Mouse (Mus musculus) granulocyte monocyte progenitor cell, adult 5-6 weeks (primary cell): Measurements from ENCODE around the gene Polr3gl. TPM values are rescaled to one million over a fixed set of nuclear protein-coding genes. Genes with fewer than 3 reads are reported as not detected.
A peak's percentile ranks its signal among the peaks of the same experiment; 100 is the strongest.

Experiments used
- ATAC-seq: replicated peaks from 2 replicates; pipeline ENCODE4 v1.8.0; 2016; ENCODE audit warnings: mild to moderate bottlenecking, moderate TSS enrichment, inconsistent platforms; ENCODE audit not compliant: poor library complexity, severe bottlenecking
- total RNA-seq, 2 experiments: library from RNA; stranded (forward) in 1 of 2; stranded (reverse) in 1 of 2; fragments of 200-712, 200-1000 nt in 1 of 2; fragments of >200 nt in 1 of 2; fragmentation: Nextera tagmentation in 1 of 2; gene quantifications; 2 replicates each; pipeline ENCODE4 v1.2.3; 2014 to 2017

The Polr3gl gene
- total RNA-seq, 2 experiments from 2014 or later, result 15.6 to 57.8 TPM

DNA sequence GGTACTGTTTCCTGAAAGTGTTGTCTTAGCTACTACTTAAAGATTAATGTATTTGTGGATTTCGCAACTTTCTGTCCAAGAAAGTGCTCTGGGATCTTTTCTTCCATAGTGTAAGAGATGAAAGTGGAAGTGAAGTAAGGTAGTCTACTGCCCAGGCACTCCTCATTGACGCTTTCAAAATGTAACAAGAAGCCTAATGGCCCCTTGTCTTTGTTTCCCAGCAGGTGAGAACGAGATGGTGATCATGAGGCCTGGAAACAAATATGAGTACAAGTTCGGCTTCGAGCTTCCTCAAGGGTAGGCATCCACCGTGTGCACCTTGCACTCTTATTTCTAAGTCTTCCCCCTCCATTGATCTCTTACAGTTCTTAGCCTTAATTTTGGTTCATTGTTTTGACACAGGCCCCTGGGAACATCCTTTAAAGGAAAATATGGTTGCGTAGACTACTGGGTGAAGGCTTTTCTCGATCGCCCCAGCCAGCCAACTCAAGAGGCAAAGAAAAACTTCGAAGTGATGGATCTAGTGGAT lies 35.2 kb downstream of the Polr3gl start:
- ATAC-seq, result 0 out of 2 replicates have a peak, but pooled peaks have one; percentile 22

- ATAC-seq, result no peak
These were observed 35.8 kb downstream of the Polr3gl start for GRCm38 (mm10) chr3:96558159-96558558.

GRCm38 (mm10) chr3:96557694-96558093 lies 36.3 kb downstream of the Polr3gl start, which contains the start of gene Txnip:
TSS of gene Txnip (plus strand) at chr3:96557957.
- peak; percentile 91 for ATAC-seq

- no peak for ATAC-seq
These were observed 37.0 kb downstream of the Polr3gl start for GRCm38 (mm10) chr3:96556651-96557635.

- no peak for ATAC-seq
These were observed 37.9 kb downstream of the Polr3gl start for GRCm38 (mm10) chr3:96555999-96556614.

DNA sequence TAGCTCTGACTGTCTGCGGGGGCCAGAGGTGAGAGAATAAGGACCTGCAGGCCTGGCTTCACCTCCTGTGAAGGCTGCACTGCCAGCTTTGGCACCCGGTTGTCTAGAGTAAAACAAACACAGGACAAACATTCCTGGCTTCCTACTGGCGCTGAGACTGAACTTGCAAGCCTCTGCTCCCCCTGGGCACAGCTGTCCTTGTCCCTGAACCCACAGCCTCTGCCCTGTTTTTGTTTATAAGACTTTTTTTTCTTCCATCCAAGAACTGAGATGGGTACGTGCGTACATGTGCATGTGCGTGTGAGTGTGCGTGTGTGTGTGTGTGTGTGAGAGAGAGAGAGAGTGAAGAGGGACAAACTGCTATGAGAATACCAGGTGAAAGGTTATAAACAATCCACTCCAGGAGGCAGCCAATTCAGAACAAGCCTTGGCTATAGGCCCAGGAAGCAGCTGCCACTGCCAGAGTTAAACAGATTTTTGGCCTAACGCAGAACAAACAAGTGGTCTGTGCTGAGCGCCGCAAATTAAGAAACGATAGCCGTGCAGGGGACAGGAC lies 38.9 kb downstream of the Polr3gl start:
- no peak for ATAC-seq

DNA sequence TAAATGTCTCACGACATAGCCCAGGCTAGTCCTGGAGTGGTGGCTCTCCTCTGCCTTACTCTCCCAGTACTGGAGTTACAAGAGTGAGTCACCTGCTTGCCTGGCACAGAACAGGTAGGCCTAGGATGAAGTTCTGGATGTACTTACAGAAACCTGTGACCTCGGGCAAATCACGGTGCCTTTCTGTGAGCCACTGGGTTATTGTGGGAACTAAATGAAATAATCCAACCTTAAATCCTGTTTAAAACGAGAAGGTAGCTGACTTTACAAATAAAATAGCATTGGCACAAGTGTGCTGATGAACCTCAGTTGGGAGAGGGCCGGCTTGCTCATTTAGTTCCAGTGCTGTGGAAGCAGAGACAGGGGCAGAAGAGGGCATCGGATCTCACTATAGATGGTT lies 39.7 kb downstream of the Polr3gl start:
- no peak for ATAC-seq

- ATAC-seq, result no peak
These were observed 40.4 kb downstream of the Polr3gl start for GRCm38 (mm10) chr3:96553601-96554000.

- ATAC-seq, result no peak
These were observed 42.1 kb downstream of the Polr3gl start for GRCm38 (mm10) chr3:96551890-96552289.

- ATAC-seq, result peak; percentile 41; the same call in 1 of the 2 replicates
These were observed 42.8 kb downstream of the Polr3gl start for GRCm38 (mm10) chr3:96551203-96551602.

- ATAC-seq, result no peak
These were observed 44.6 kb downstream of the Polr3gl start for GRCm38 (mm10) chr3:96549346-96549745.

DNA sequence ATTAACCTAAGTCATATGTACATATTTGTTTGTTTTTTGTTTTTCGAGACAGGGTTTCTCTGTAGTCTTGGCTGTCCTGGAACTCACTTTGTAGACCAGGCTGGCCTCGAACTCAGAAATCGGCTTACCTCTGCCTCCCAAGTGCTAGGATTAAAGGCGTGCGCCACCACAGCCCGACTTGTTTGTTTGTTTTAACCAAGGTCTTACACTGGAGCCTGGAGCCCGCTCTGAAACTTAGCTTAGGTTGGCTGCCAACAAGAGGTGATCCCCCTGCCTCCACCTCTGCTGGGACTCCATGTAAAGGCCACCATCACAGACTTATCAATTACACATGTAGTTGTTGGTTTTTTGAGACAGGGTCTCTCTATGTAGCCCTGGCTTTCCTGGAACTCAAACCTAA lies 45.2 kb downstream of the Polr3gl start:
- no peak for ATAC-seq

- ATAC-seq, result peak; percentile 83
These were observed 46.5 kb downstream of the Polr3gl start for GRCm38 (mm10) chr3:96547389-96547960.

GRCm38 (mm10) chr3:96546880-96547279 lies 47.1 kb downstream of the Polr3gl start:
- no peak for ATAC-seq

DNA sequence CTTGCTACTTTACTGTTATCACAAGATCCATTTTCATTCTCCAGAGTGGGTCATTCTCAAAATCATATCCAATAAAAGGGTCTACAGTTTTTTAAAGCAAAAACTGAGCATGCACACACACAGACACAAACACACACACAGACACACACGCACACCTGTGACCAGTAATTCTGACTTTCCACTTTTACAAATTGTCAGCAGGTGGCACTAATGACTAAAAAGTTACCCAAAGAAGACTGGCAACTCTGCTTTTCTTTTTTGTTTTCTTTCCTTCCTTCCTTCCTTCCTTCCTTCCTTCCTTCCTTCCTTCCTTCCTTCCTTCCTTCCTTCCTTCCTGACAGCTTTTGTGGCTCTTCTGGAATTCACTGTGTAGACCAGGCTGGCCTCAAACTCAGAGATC lies 48.4 kb downstream of the Polr3gl start:
- no peak for ATAC-seq

DNA sequence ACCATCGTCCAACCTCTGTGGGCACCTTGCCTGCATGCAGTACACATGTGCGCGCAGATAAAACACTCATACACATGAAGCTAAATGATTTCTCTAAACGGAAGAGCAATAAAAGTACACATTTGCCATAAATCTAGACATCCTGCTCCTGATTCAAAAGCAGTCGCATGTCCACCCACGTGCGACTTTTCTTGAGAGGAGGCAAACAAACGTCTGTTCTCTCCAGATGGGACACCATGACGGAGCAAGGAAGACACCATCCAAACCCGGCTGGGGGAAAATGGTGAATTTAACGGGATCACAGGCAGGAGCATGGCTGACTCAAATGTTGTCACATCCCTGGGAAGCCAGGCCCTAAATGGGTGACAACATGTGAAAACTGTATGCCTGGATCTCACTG lies 50.6 kb downstream of the Polr3gl start:
- no peak for ATAC-seq

DNA sequence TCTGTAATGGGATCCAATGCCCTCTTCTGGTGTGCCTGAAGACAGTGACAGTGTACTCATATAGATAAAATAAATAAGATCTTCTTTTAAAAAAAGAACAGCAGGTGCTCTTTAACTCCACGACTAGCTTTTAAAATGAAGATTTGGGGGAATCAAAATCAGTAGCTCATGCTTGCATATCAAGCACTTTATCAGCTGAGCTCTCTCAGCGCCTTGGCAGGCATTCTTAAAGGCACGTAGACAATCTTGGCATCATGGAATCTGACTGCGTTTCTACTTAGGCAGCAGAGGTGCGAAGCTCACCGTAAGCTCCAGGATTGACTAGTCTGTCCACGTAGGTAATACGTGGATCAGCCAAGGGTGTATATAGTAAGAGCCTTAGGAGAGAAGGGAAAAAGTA lies 51.4 kb downstream of the Polr3gl start:
- no peak for ATAC-seq

GRCm38 (mm10) chr3:96541328-96542078 lies 52.5 kb downstream of the Polr3gl start:
- ATAC-seq, result no peak

DNA sequence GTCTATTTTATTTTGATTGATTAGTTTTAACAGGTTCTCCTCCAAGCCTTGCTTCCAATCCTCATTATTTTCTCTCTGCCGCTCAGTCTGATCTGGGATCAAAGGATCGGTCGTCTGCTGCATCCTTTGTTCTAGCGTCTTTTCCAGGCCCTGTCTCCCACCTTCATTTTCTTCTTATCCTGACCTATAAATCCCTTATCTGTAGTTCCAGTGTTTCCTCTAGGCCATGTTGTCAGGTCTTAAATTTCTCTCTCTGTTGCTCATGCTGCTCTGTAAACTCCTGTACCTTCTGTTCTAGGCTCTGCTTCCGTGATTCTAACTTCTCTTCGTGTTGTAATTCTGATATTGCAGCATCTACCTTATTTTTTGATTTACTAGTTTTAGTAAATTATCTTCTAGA lies 53.2 kb downstream of the Polr3gl start:
- no peak for ATAC-seq

GRCm38 (mm10) chr3:96539316-96539715 lies 54.7 kb downstream of the Polr3gl start:
- no peak for ATAC-seq
